Mouse (Mus musculus) neural tube, embryonic 11.5 days (tissue): Measurements from ENCODE around the gene Cpsf4l. TPM values are rescaled to one million over a fixed set of nuclear protein-coding genes. Genes with fewer than 3 reads are reported as not detected.
A peak's percentile ranks its signal among the peaks of the same experiment; 100 is the strongest.

Experiments used
- ATAC-seq: fragments of 200-750 bp; cut with Nextera tagmentation; 2 replicates; pipeline ENCODE4 v1.8.0; 2017; ENCODE audit warnings: moderate number of reproducible peaks, mild to moderate bottlenecking, moderate TSS enrichment, moderate library complexity; ENCODE audit not compliant: insufficient read depth, low FRiP score, low TSS enrichment
- DNase-seq: peaks from one replicate; pipeline ENCODE4 v3.0.0-alpha.2; 2015; ENCODE audit warnings: low spot score
- H3K27ac ChIP-seq: fragments of 300-500 bp; sonication (generic); 2 replicates; pipeline ENCODE4 v1.5.1; 2014; ENCODE audit warnings: low read depth, mild to moderate bottlenecking, low read length
- H3K27me3 ChIP-seq: fragments of 300-500 bp; sonication (generic); 2 replicates; pipeline ENCODE4 v1.6.1; 2014; ENCODE audit warnings: mild to moderate bottlenecking, low read length, mixed read lengths; ENCODE audit not compliant: control insufficient read depth, insufficient read depth
- H3K36me3 ChIP-seq: fragments of 300-500 bp; sonication (generic); 2 replicates; pipeline ENCODE4 v1.6.1; 2014; ENCODE audit warnings: mild to moderate bottlenecking, low read length, moderate library complexity, mixed read lengths; ENCODE audit not compliant: control insufficient read depth, insufficient read depth
- H3K4me1 ChIP-seq: fragments of 300-500 bp; sonication (generic); 2 replicates; pipeline ENCODE4 v1.6.1; 2014; ENCODE audit warnings: low read length, mixed read lengths; ENCODE audit not compliant: control insufficient read depth, insufficient read depth
- H3K4me2 ChIP-seq: fragments of 300-500 bp; sonication (generic); 2 replicates; pipeline ENCODE4 v1.6.1; 2014; ENCODE audit warnings: low read depth, mild to moderate bottlenecking, moderate library complexity
- H3K4me3 ChIP-seq: fragments of 300-500 bp; sonication (generic); 2 replicates; pipeline ENCODE4 v1.5.1; 2014; ENCODE audit warnings: low read depth, low read length
- H3K9ac ChIP-seq: fragments of 300-500 bp; sonication (generic); 2 replicates; pipeline ENCODE4 v1.6.1; 2014; ENCODE audit warnings: mild to moderate bottlenecking, low read length
- H3K9me3 ChIP-seq: fragments of 300-500 bp; sonication (generic); 2 replicates; pipeline ENCODE4 v1.6.1; 2016; ENCODE audit warnings: low read length; ENCODE audit not compliant: control insufficient read depth
- WGBS: fragments of 180-500 bp; shearing (Covaris S2); extraction: QIAGEN DNeasy Blood & Tissue Kit; methylation state at CpG from one replicate; pipeline ENCODE4 v1.1.7; 2014; 5-methylcytosine and 5-hydroxymethylcytosine counted together
- polyA plus RNA-seq: library from polyadenylated mRNA; unstranded; fragments of >200 nt; fragmentation: Nextera tagmentation; extraction: Ambion mirVana; gene quantifications from 2 replicates; pipeline ENCODE4 v1.2.1, GENCODE M21; 2014

Cpsf4l gene
- 0.26 and 0.50 TPM in 2 replicates for polyA plus RNA-seq

GRCm38 (mm10) chr11:113709731-113710256 is at the start of gene Cpsf4l:
TSS of gene Cpsf4l (minus strand) at chr11:113710017.
- WGBS, result 2% methylated on average over 11 of the region's 11 CpGs
- peak within 1 kb of the TSS; percentile 80 for H3K27ac ChIP-seq
- ATAC-seq (peak; percentile 58), DNase-seq (peak; percentile 60)
- H3K4me3 ChIP-seq, result no peak within 1 kb of the TSS
- H3K4me2 ChIP-seq, result peak within 1 kb of the TSS; percentile 22; the same call in 1 of the 2 replicates
- peaks cover 19% of the 10 kb centered on the region for H3K4me1 ChIP-seq
- 0 out of 2 replicates have a peak, but pooled peaks cover 3% of the 10 kb centered on the region for H3K27me3 ChIP-seq
- H3K9ac ChIP-seq, result peak within 1 kb of the TSS; percentile 49
- H3K36me3 ChIP-seq, result no peaks in the 10 kb centered on the region
- H3K9me3 ChIP-seq, result no peaks in the 10 kb centered on the region

DNA sequence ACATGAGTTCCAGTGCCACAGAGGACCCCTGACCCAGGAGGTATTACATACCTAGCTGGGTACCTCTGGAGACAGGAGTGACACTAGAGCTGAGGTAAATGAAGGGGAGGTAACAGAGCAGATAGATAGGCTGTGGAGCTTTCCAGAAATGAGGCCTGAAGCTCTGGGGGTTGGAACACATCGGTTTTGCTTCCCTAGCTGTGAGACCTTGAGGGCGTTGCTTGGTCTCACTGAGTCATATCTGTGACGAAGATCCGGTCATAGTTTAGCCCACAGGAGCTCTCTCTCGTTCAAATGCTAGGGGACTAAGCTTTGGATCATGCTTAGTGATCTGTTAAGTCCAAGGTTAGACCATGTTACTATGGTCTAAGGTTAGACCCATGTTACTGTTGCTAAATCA is 49.0 kb upstream of the Cpsf4l start:
- no peak overlapping the region for H3K4me3 ChIP-seq
- peaks cover 14% of the 10 kb centered on the region for H3K4me1 ChIP-seq
- no peaks in the 10 kb centered on the region for H3K9me3 ChIP-seq
- no peak overlapping the region for H3K27ac ChIP-seq
- WGBS, result 95% methylated on average over 5 of the region's 5 CpGs
- H3K4me2 ChIP-seq, result no peak overlapping the region
- no peak overlapping the region for H3K9ac ChIP-seq
- no peaks in the 10 kb centered on the region for H3K27me3 ChIP-seq
- ATAC-seq (no peak), DNase-seq (no peak)
- no peaks in the 10 kb centered on the region for H3K36me3 ChIP-seq

- Histone ChIP-seq H3K4me2 (no peak overlapping the region), H3K4me1 (peaks cover 8% of the 10 kb centered on the region; the same call in 1 of the 2 replicates), H3K4me3 (no peak overlapping the region), H3K27ac (no peak overlapping the region), H3K9me3 (no peaks in the 10 kb centered on the region), H3K36me3 (no peaks in the 10 kb centered on the region), H3K27me3 (no peaks in the 10 kb centered on the region), H3K9ac (no peak overlapping the region)
- ATAC-seq, result no peak
- DNase-seq, result no peak
- 94% methylated on average over 12 of the region's 12 CpGs for WGBS
Observed at GRCm38 (mm10) chr11:113756578-113756977, 46.8 kb upstream of the Cpsf4l start.

- Histone ChIP-seq H3K9me3 (no peaks in the 10 kb centered on the region), H3K27me3 (no peaks in the 10 kb centered on the region), H3K4me2 (no peak overlapping the region), H3K27ac (no peak overlapping the region), H3K9ac (no peak overlapping the region), H3K4me1 (peaks cover 8% of the 10 kb centered on the region; the same call in 1 of the 2 replicates), H3K4me3 (no peak overlapping the region), H3K36me3 (no peaks in the 10 kb centered on the region)
- no peak for ATAC-seq
- WGBS, result 93% methylated on average over 14 of the region's 14 CpGs
- no peak for DNase-seq
Observed at GRCm38 (mm10) chr11:113755878-113756277, 46.1 kb upstream of the Cpsf4l start.

- WGBS, result 44% methylated on average over 9 of the region's 9 CpGs
- DNase-seq (no peak), ATAC-seq (no peak)
- Histone ChIP-seq H3K36me3 (no peaks in the 10 kb centered on the region), H3K27ac (no peak overlapping the region), H3K9ac (no peak overlapping the region), H3K9me3 (no peaks in the 10 kb centered on the region), H3K4me3 (no peak overlapping the region), H3K4me1 (peaks cover 5% of the 10 kb centered on the region; the same call in 1 of the 2 replicates), H3K27me3 (no peaks in the 10 kb centered on the region), H3K4me2 (no peak overlapping the region)
Observed at GRCm38 (mm10) chr11:113754845-113755244, 45.0 kb upstream of the Cpsf4l start.

GRCm38 (mm10) chr11:113752685-113753430 is 43.0 kb upstream of the Cpsf4l start:
- Histone ChIP-seq H3K9me3 (no peaks in the 10 kb centered on the region), H3K36me3 (peaks cover 2% of the 10 kb centered on the region; the same call in 1 of the 2 replicates), H3K4me2 (peak overlapping the region; percentile 74; the same call in 1 of the 2 replicates), H3K4me1 (peaks cover 22% of the 10 kb centered on the region), H3K27ac (no peak overlapping the region), H3K4me3 (peak overlapping the region; percentile 95), H3K9ac (no peak overlapping the region), H3K27me3 (no peaks in the 10 kb centered on the region)
- no peak for ATAC-seq
- no peak for DNase-seq
- WGBS, result 92% methylated on average over 10 of the region's 10 CpGs

DNA sequence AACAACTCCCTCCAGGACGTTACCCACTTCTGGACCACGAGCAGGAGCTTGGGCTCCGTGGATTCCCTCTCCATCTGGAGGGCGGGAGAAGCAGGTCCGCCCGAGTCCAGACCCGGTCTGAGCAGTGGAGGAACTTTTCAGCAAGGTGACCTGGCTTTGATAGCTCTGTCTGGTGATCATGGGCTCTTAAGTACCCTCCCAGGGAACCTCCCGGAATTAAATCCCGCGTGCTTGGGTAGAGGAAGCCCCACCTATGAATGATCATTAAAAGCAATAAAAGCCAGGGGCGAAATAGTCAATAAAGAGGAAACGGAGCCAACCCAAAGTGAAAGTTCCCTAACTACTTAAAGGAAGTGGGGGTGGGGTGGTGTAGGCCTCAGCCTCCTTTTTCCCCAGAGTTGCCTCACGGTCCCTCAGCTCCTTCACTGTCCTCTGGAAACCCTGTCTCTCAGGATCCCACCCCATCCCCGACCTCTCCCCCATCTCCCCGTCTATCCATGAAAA is 42.4 kb upstream of the Cpsf4l start:
- H3K4me1 ChIP-seq, result peaks cover 28% of the 10 kb centered on the region
- ATAC-seq, result peak; percentile 3
- no peaks in the 10 kb centered on the region for H3K27me3 ChIP-seq
- no peak for DNase-seq
- H3K9ac ChIP-seq, result peak overlapping the region; percentile 95
- H3K4me2 ChIP-seq, result peak overlapping the region; percentile 74
- no peaks in the 10 kb centered on the region for H3K9me3 ChIP-seq
- peak overlapping the region; percentile 94 for H3K27ac ChIP-seq
- 23% methylated on average over 15 of the region's 15 CpGs for WGBS
- peaks cover 4% of the 10 kb centered on the region; the same call in 1 of the 2 replicates for H3K36me3 ChIP-seq
- peak overlapping the region; percentile 95 for H3K4me3 ChIP-seq

DNA sequence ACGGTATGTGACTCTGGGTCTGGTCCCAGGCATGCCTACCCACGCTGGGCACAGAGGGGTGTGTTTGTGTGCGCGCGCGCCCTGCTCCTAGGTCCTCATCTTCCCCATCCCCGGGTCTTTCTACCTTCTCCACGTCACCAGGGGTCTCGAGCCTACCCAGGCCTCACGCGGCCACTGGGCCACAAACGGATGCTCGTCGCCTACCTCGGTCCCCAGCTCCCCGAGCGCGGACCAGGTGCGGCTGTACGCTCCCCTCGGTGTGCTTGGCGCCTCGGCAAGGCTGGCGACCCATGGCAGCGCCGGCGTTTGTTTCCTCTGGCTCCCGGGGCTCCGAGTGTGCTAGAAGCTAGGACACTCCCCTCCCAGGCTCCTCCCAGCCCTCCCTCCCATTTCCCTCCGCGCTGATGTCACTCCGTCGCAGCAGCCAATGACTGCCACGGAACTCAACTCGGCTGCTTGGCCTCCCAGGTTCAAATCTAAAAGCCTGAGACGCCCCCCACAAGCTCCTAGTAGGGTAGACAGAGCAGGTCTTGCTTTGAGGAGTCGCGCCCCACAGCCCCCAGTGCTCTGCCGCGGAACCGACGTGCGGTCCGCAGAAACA is 41.8 kb upstream of the Cpsf4l start, which contains the start of gene Cdc42ep4:
Gene Cdc42ep4 (minus strand): TSS at position 398 of the 601 bp plus-strand sequence.
- H3K4me2 ChIP-seq, result peak within 1 kb of the TSS; percentile 74
- no peaks in the 10 kb centered on the region for H3K9me3 ChIP-seq
- under 1% methylated on average over 44 of the region's 44 CpGs for WGBS
- peak within 1 kb of the TSS; percentile 95 for H3K9ac ChIP-seq
- H3K4me1 ChIP-seq, result peaks cover 30% of the 10 kb centered on the region
- ATAC-seq (peak; percentile 77), DNase-seq (peak; percentile 94)
- H3K36me3 ChIP-seq, result peaks cover 4% of the 10 kb centered on the region; the same call in 1 of the 2 replicates
- H3K27me3 ChIP-seq, result no peaks in the 10 kb centered on the region
- H3K4me3 ChIP-seq, result peak within 1 kb of the TSS; percentile 95
- H3K27ac ChIP-seq, result peak within 1 kb of the TSS; percentile 94
